Mouse (Mus musculus) ES-E14 (cell line): Measurements from ENCODE around the gene Padi2.

Experiments
- CHD2 ChIP-seq: IDR thresholded peaks from 2 replicates; pipeline ENCODE4 v1.6.1; 2014; ENCODE audit warnings: mild to moderate bottlenecking, low read depth, low read length, inconsistent platforms
- HCFC1 ChIP-seq: IDR thresholded peaks from 2 replicates; pipeline ENCODE4 v1.6.1; 2012; ENCODE audit warnings: low read length, inconsistent platforms, borderline replicate concordance; ENCODE audit not compliant: insufficient read depth
- ZC3H11A ChIP-seq: IDR thresholded peaks from 2 replicates; pipeline ENCODE4 v1.6.1; 2012; ENCODE audit warnings: low read depth, mild to moderate bottlenecking, inconsistent platforms, low read length, borderline replicate concordance
- ZNF384 ChIP-seq: IDR thresholded peaks from 2 replicates; pipeline ENCODE4 v1.6.1; 2012; ENCODE audit warnings: low read depth, low read length, inconsistent platforms

DNA sequence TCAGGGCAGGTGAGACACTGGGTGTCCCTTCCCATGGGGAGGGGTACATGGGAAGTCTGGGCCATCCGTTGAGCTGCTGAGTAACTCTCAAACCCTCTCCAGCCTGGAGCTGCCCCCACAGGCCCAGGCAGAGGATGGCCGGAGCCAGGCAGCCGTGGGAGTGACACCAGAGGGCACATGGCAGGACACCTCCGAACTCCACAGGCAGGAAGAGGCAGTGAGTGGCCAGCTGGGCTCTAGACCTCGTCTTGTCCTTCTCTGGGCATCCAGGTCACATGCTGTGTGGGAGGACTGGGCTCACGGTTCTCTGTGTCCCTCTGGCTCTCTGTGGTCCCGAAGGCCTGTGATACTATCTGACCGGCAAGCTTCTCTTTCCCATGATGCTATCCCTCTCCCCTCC, 87.7 kb downstream of the Padi2 start:
- TF ChIP-seq ZNF384 (no peak), ZC3H11A (no peak), HCFC1 (no peak), CHD2 (no peak)
